ENCODE assay signal across 16 mouse cellular contexts in genomic region chr2:18202923-18203322, GRCm38 (mm10).
A peak's percentile ranks its signal among the peaks of the same experiment; 100 is the strongest.
DNase-seq lines count a peak whose midpoint lies in the region; TF ChIP-seq lines count a peak whose summit lies in the region.
"Had no signal": no experiment of that assay in that cellular context is flagged by ENCODE, and none has a peak within 500 bp of the region (broad histone marks: within the 10 kb centered on the region; RNA-seq: fewer than 3 reads in every experiment).

No protein-coding gene starts in this region.

- peaks cover 7% of the 10 kb centered on the region for H3K36me3 ChIP-seq in kidney, adult 2 months (ENCODE audit: control insufficient read depth, insufficient read depth, low read length)

- H3K27ac ChIP-seq in kidney, adult 2 months (ENCODE audit: insufficient read depth, low read depth, low read length): no peak overlapping the region
- H3K27ac ChIP-seq: embryonic facial prominence, embryonic 12.5 days; hindbrain, embryonic 13.5 days; limb, embryonic 12.5 days; lung, embryonic 15.5 days; neural tube, embryonic 13.5 days; stomach, embryonic 15.5 days had no signal

- DNase-seq in kidney, adult 2 months: no peak
- DNase-seq in kidney, adult 18-20 months: no peak
- DNase-seq in 3T3-L1 (ENCODE audit: low read depth, low spot score): peak; percentile 26
- DNase-seq in 416B (ENCODE audit: low read depth): peak; percentile 46
- peak; percentile 65 for DNase-seq in R1 (ENCODE audit: low read depth, low spot score)
- no peak for DNase-seq in B cell, adult 2 months
- DNase-seq in layer of hippocampus, adult 18-20 months (ENCODE audit: low spot score in 2 of 2): no peak
- DNase-seq: cerebellum, postnatal 25 days; kidney, adult 8-10 months; thymus, postnatal 25 days had no signal

- no peak for TF ChIP-seq POLR2A in kidney, adult 2 months (IDR thresholded peaks at IDR 0.05; ENCODE audit: low read depth, low read length)

- WGBS in kidney, adult 2 months: 92% methylated on average over 4 of the region's 4 CpGs

- no peaks in the 10 kb centered on the region for H3K4me1 ChIP-seq in kidney, adult 2 months (ENCODE audit: control insufficient read depth, insufficient read depth, low read length)
- H3K4me1 ChIP-seq: embryonic facial prominence, embryonic 12.5 days; lung, embryonic 15.5 days; stomach, embryonic 15.5 days had no signal

- H3K27me3 ChIP-seq in kidney, adult 2 months (replicated peaks; ENCODE audit: control insufficient read depth, insufficient read depth, low read length): no peaks in the 10 kb centered on the region
- H3K27me3 ChIP-seq: embryonic facial prominence, embryonic 12.5 days; hindbrain, embryonic 13.5 days; limb, embryonic 12.5 days; lung, embryonic 15.5 days; neural tube, embryonic 13.5 days; stomach, embryonic 15.5 days had no signal

- TF ChIP-seq CTCF in kidney, adult 2 months (conservative IDR thresholded peaks at IDR 0.05; ENCODE audit: insufficient read depth, insufficient read length, low read depth, low read length): 0 out of 2 replicates have a peak, but pooled peaks have one; percentile 14

- no peak overlapping the region for H3K4me3 ChIP-seq in kidney, adult 2 months (ENCODE audit: insufficient read depth, low read depth, low read length)
- H3K4me3 ChIP-seq: embryonic facial prominence, embryonic 12.5 days; hindbrain, embryonic 13.5 days; limb, embryonic 12.5 days; lung, embryonic 15.5 days; neural tube, embryonic 13.5 days; stomach, embryonic 15.5 days had no signal

Comparison
In these comparisons a context has a peak if more than half of its experiments do, and no peak if none do; other contexts are left out.
1. DNase-seq: peak in 3T3-L1 (single experiment), 416B (single experiment) and R1 (single experiment); none in kidney, adult 2 months (single experiment), kidney, adult 18-20 months (single experiment), B cell, adult 2 months (0 of 2) and layer of hippocampus, adult 18-20 months (0 of 2).